In genomic region chr5:73631001-73631558, GRCm38 (mm10) we compare ENCODE assay signal across 26 mouse cellular contexts. TPM values are rescaled to one million over a fixed set of nuclear protein-coding genes. Genes with fewer than 3 reads are reported as not detected.
DNase-seq lines count a peak whose midpoint lies in the region; TF ChIP-seq lines count a peak whose summit lies in the region.
"Had no signal": no experiment of that assay in that cellular context is flagged by ENCODE, and none has a peak within 500 bp of the region (broad histone marks: within the 10 kb centered on the region; RNA-seq: fewer than 3 reads in every experiment).

No protein-coding gene starts in this region.

- no peak for TF ChIP-seq EP300 in MEL (IDR thresholded peaks at IDR 0.05; ENCODE audit: low read depth in 1 of 2, low read length in 2 of 2)

- no peak for TF ChIP-seq POLR2A in MEL (IDR thresholded peaks at IDR 0.05; ENCODE audit: control insufficient read depth in 1 of 2, insufficient read depth in 1 of 2, low read depth in 1 of 2, low read length in 2 of 2, poor library complexity in 1 of 2)

- no peak overlapping the region for H3K9ac ChIP-seq in MEL (ENCODE audit: control insufficient read depth, low read depth, low read length, poor library complexity, severe bottlenecking)
- H3K9ac ChIP-seq: embryonic facial prominence, embryonic 12.5 days; forebrain, embryonic 12.5 days had no signal

- no peaks in the 10 kb centered on the region for H3K79me2 ChIP-seq in MEL (ENCODE audit: control insufficient read depth, insufficient read depth, low read length, poor library complexity)
- no peaks in the 10 kb centered on the region for H3K79me2 ChIP-seq in macrophage (ENCODE audit: inconsistent target)

- H3K4me3 ChIP-seq in MEL (ENCODE audit: control insufficient read depth in 1 of 2, insufficient read depth in 1 of 2, low read depth in 2 of 2, low read length in 2 of 2) (no peak overlapping the region; a peak in 1 of 4 replicates), macrophage (ENCODE audit: inconsistent target) (no peak overlapping the region)
- H3K4me3 ChIP-seq: embryonic facial prominence, embryonic 12.5 days; forebrain, embryonic 12.5 days; heart, embryonic 10.5 days had no signal

- no peaks in the 10 kb centered on the region for H3K9me3 ChIP-seq in MEL (replicated peaks; ENCODE audit: insufficient read depth, low read length)
- H3K9me3 ChIP-seq: embryonic facial prominence, embryonic 12.5 days; forebrain, embryonic 12.5 days had no signal

- DNase-seq in kidney, adult 9 months: peak; percentile 24
- DNase-seq in kidney, adult 11 months: no peak
- DNase-seq in MEL (ENCODE audit: low read depth, low spot score): no peak
- peak; percentile 56 for DNase-seq in Muller cell, postnatal 12 days (ENCODE audit: inconsistent ontology term)
- DNase-seq in right cerebral cortex, postnatal 10 days (ENCODE audit: low spot score in 2 of 2): no peak
- no peak for DNase-seq in heart, postnatal 14 days
- DNase-seq in layer of hippocampus, adult 18-20 months (ENCODE audit: low spot score in 2 of 2): no peak
- DNase-seq: adrenal gland, postnatal 25 days; cerebellum, adult 2 months; cerebellum, postnatal 10 days; gastrocnemius, postnatal 10 days; heart, adult 18-20 months; heart, postnatal 10 days had no signal

- no peak for TF ChIP-seq CTCF in MEL (IDR thresholded peaks at IDR 0.05 in 2 of 3, conservative IDR thresholded peaks at IDR 0.05 in 1 of 3; ENCODE audit: control insufficient read depth in 1 of 3, insufficient read depth in 1 of 3, low read depth in 2 of 3, low read length in 3 of 3, poor library complexity in 1 of 3, severe bottlenecking in 1 of 3)

- peaks cover 4 to 13% of the 10 kb centered on the region in 2 experiments; a peak in 3 of 4 replicates for H3K4me1 ChIP-seq in MEL (ENCODE audit: control insufficient read depth in 1 of 2, insufficient read depth in 2 of 2, low read length in 2 of 2)
- H3K4me1 ChIP-seq: embryonic facial prominence, embryonic 12.5 days had no signal

- 83% methylated on average over 9 of the region's 10 CpGs for WGBS in macrophage (ENCODE audit: missing documents)

- no peak for TF ChIP-seq RAD21 in MEL (IDR thresholded peaks at IDR 0.05; ENCODE audit: low read depth, low read length)

- H3K36me3 ChIP-seq in MEL (ENCODE audit: control insufficient read depth in 1 of 2, insufficient read depth in 2 of 2, low read length in 2 of 2): peaks cover 0 to 5% of the 10 kb centered on the region in 2 experiments; a peak in 2 of 4 replicates
- peaks cover 23% of the 10 kb centered on the region for H3K36me3 ChIP-seq in macrophage (ENCODE audit: inconsistent target)

- intact Hi-C loops in heart, postnatal 14 days (cut with DNase I): no loop called here

- peak overlapping the region; percentile 68; the same call in 1 of the 2 replicates for H3K27ac ChIP-seq in MEL (ENCODE audit: control insufficient read depth, low read depth, low read length)
- H3K27ac ChIP-seq in macrophage: peak overlapping the region; percentile 51
- H3K27ac ChIP-seq: embryonic facial prominence, embryonic 12.5 days; forebrain, embryonic 12.5 days; heart, embryonic 10.5 days had no signal

- no peaks in the 10 kb centered on the region for H3K27me3 ChIP-seq in MEL (ENCODE audit: control insufficient read depth in 1 of 2, insufficient read depth in 2 of 2, low read length in 2 of 2)
- H3K27me3 ChIP-seq: embryonic facial prominence, embryonic 12.5 days; forebrain, embryonic 12.5 days; Patski had no signal

TF ChIP-seq in MEL, 35 proteins besides CTCF, POLR2A, EP300 and RAD21:
- TF ChIP-seq ZC3H11A (IDR thresholded peaks at IDR 0.05; ENCODE audit: low read depth, low read length) (no peak), TBP (IDR thresholded peaks at IDR 0.05; ENCODE audit: low read depth, low read length) (no peak), MAFK (IDR thresholded peaks at IDR 0.05; ENCODE audit: borderline replicate concordance, low read depth, low read length) (no peak), SIN3A (IDR thresholded peaks at IDR 0.05; ENCODE audit: low read length) (no peak), ZNF384 (IDR thresholded peaks at IDR 0.05; ENCODE audit: low read depth, low read length) (no peak), ZMIZ1 (IDR thresholded peaks at IDR 0.05; ENCODE audit: low read depth, low read length) (no peak), BHLHE40 (IDR thresholded peaks at IDR 0.05; ENCODE audit: borderline replicate concordance, low read depth, low read length) (no peak), HCFC1 (IDR thresholded peaks at IDR 0.05; ENCODE audit: low read depth, low read length) (no peak), TCF12 (IDR thresholded peaks at IDR 0.05; ENCODE audit: low read depth, low read length) (no peak), TAL1 (IDR thresholded peaks at IDR 0.05; ENCODE audit: low read length) (no peak), NELFE (IDR thresholded peaks at IDR 0.05; ENCODE audit: low read depth, low read length) (no peak), KAT2A (conservative IDR thresholded peaks at IDR 0.05; ENCODE audit: low read depth, low read length) (no peak), CHD2 (IDR thresholded peaks at IDR 0.05; ENCODE audit: low read length) (no peak), MEF2A (IDR thresholded peaks at IDR 0.05; ENCODE audit: extremely low read depth, insufficient replicate concordance, low read depth, low read length, poor library complexity, severe bottlenecking) (no peak), USF2 (IDR thresholded peaks at IDR 0.05; ENCODE audit: borderline replicate concordance in 1 of 2, insufficient read depth in 1 of 2, low read depth in 1 of 2, low read length in 2 of 2) (no peak), MAX (IDR thresholded peaks at IDR 0.05; ENCODE audit: low read length) (no peak)
TF ChIP-seq in MEL: peak in this region for 0.

RNA-seq across cellular contexts. Expression of gene Lrrc66, which starts 1.2 kb away (rescaled TPM):
- 0.82 and 1.1 TPM in 2 replicates for total RNA-seq in MEL (2012; rRNA removed)
- polyA plus RNA-seq in MEL (2012; ENCODE audit: insufficient read depth in 1 of 2, insufficient read length in 2 of 2, low read depth in 1 of 2, low replicate concordance in 2 of 2, missing spikeins in 1 of 2) (1 to 10 TPM in 1 of 2 experiments, not detected in 1; 1.1 TPM), macrophage (2018) (0.97 to 4.6 TPM (median 1.7 TPM) in 3 replicates)
- 1 to 10 TPM in 4 of 26 experiments, under 1 TPM in 8, not detected in 14; 0.12 to 4.2 (median 0.63) TPM for total RNA-seq in macrophage (2018; cell fraction: chromatin; rRNA removed)
- 1 to 10 TPM in 3 of 26 experiments, under 1 TPM in 23; 0.06 to 1.2 (median 0.55) TPM for total RNA-seq in macrophage (2018; cell fraction: cytosol; rRNA removed)
- total RNA-seq in macrophage (2018; cell fraction: nucleus; rRNA removed): 1 to 10 TPM in 4 of 26 experiments, under 1 TPM in 14, not detected in 8; 0.16 to 3.3 (median 0.47) TPM
- under 1 TPM in 1 of 2 experiments, not detected in 1; 0.07 TPM for total RNA-seq in heart, postnatal 14 days (2021)
- total RNA-seq in layer of hippocampus, adult 18-20 months (2021): not detected
- total RNA-seq: adrenal gland, postnatal 25 days; ES-E14; gastrocnemius, postnatal 10 days; heart, adult 18-20 months; heart, postnatal 10 days had no signal
- polyA plus RNA-seq: cerebellum, adult 2 months; forebrain, embryonic 12.5 days; forebrain, embryonic 16.5 days; hindbrain, embryonic 16.5 days; Patski had no signal

RNA-seq across cellular contexts. Expression of gene Sgcb, which starts 16.5 kb away (rescaled TPM):
- total RNA-seq in MEL (2012; rRNA removed): 3.6 and 4.1 TPM in 2 replicates
- polyA plus RNA-seq in MEL (2012; ENCODE audit: insufficient read depth in 1 of 2, insufficient read length in 2 of 2, low read depth in 1 of 2, low replicate concordance in 2 of 2, missing spikeins in 1 of 2) (1 to 10 TPM in 1 of 2 experiments, not detected in 1; 8.4 TPM), macrophage (2018) (21.5 to 29.7 TPM (median 28.0 TPM) in 3 replicates)
- 10 to 100 TPM in 21 of 26 experiments, 1 to 10 TPM in 5; 3.7 to 47.1 (median 19.3) TPM for total RNA-seq in macrophage (2018; cell fraction: chromatin; rRNA removed)
- 10 to 100 TPM; 21.2 to 41.9 (median 27.6) TPM for total RNA-seq in macrophage (2018; cell fraction: cytosol; rRNA removed)
- total RNA-seq in macrophage (2018; cell fraction: nucleus; rRNA removed): 10 to 100 TPM; 16.4 to 67.8 (median 42.8) TPM
- 10 to 100 TPM; 78.5 to 84.3 TPM for total RNA-seq in heart, postnatal 14 days (2021)
- 10 to 100 TPM; 43.0 to 45.5 TPM for total RNA-seq in layer of hippocampus, adult 18-20 months (2021)

RNA-seq across cellular contexts. Expression of gene Spata18, which starts 20.1 kb away (rescaled TPM):
- total RNA-seq in MEL (2012; rRNA removed): not detected in 2 replicates
- not detected for polyA plus RNA-seq in MEL (2012; ENCODE audit: insufficient read depth in 1 of 2, insufficient read length in 2 of 2, low read depth in 1 of 2, low replicate concordance in 2 of 2, missing spikeins in 1 of 2)
- not detected for total RNA-seq in macrophage (2018; cell fraction: chromatin; rRNA removed)
- not detected for total RNA-seq in macrophage (2018; cell fraction: cytosol; rRNA removed)
- not detected for total RNA-seq in macrophage (2018; cell fraction: nucleus; rRNA removed)
- not detected in 3 replicates for polyA plus RNA-seq in macrophage (2018)
- total RNA-seq in heart, postnatal 14 days (2021): 1 to 10 TPM in 1 of 2 experiments, under 1 TPM in 1; 0.90 to 1.4 TPM
- 1 to 10 TPM; 1.1 to 1.2 TPM for total RNA-seq in layer of hippocampus, adult 18-20 months (2021)
- total RNA-seq: adrenal gland, adult 18-20 months; adrenal gland, postnatal 25 days; common myeloid progenitor, adult 5-6 weeks; ES-E14; hematopoietic stem cell, adult 5-6 weeks had no signal
- polyA plus RNA-seq: activated CD4-positive, CD25-positive, alpha-beta regulatory T cell, adult 4 months; frontal cortex, adult 2 months; heart, embryonic 10.5 days; Patski had no signal

Comparison
In these comparisons a context has a peak if more than half of its experiments do, and no peak if none do; other contexts are left out.
1. DNase-seq: peak in kidney, adult 9 months (single experiment) and Muller cell, postnatal 12 days (single experiment); none in kidney, adult 11 months (single experiment), MEL (single experiment), right cerebral cortex, postnatal 10 days (0 of 2), heart, postnatal 14 days (0 of 2) and layer of hippocampus, adult 18-20 months (0 of 2).